Mouse (Mus musculus): ENCODE measurements around the gene Ubap2. TPM values are rescaled to one million over a fixed set of nuclear protein-coding genes. Genes with fewer than 3 reads are reported as not detected.

Ubap2 gene
- polyA plus RNA-seq, 1 experiment from 2014 or later: 68.5 TPM

GRCm38 (mm10) chr4:41295960-41296359 is 21.0 kb upstream of the Ubap2 start:
- Histone ChIP-seq H3K4me3 (replicated peaks) (no peak overlapping the region), H3K27me3 (no peaks in the 10 kb centered on the region), H3K4me2 (no peak overlapping the region), H3K36me3 (peaks cover 100% of the 10 kb centered on the region), H3K27ac (no peak overlapping the region), H3K4me1 (no peaks in the 10 kb centered on the region), H3K9ac (no peak overlapping the region), H3K9me3 (replicated peaks) (no peaks in the 10 kb centered on the region)
- 95% methylated on average over 7 of the region's 7 CpGs for WGBS
- ATAC-seq (replicated peaks; ENCODE audit: low FRiP score): no peak

GRCm38 (mm10) chr4:41295507-41295906 is 20.6 kb upstream of the Ubap2 start:
- no peaks in the 10 kb centered on the region for H3K4me1 ChIP-seq
- no peaks in the 10 kb centered on the region for H3K9me3 ChIP-seq (replicated peaks)
- H3K36me3 ChIP-seq: peaks cover 100% of the 10 kb centered on the region
- 89% methylated on average over 11 of the region's 11 CpGs for WGBS
- no peaks in the 10 kb centered on the region for H3K27me3 ChIP-seq
- no peak for ATAC-seq (replicated peaks; ENCODE audit: low FRiP score)
- no peak overlapping the region for H3K4me3 ChIP-seq (replicated peaks)
- H3K4me2 ChIP-seq: no peak overlapping the region
- no peak overlapping the region for H3K9ac ChIP-seq
- H3K27ac ChIP-seq: no peak overlapping the region

GRCm38 (mm10) chr4:41293907-41294306 is 19.0 kb upstream of the Ubap2 start:
- 86% methylated on average over 4 of the region's 4 CpGs for WGBS
- no peak overlapping the region for H3K4me3 ChIP-seq (replicated peaks)
- no peaks in the 10 kb centered on the region for H3K9me3 ChIP-seq (replicated peaks)
- H3K27me3 ChIP-seq: no peaks in the 10 kb centered on the region
- no peak overlapping the region for H3K4me2 ChIP-seq
- no peaks in the 10 kb centered on the region for H3K4me1 ChIP-seq
- H3K36me3 ChIP-seq: peaks cover 91% of the 10 kb centered on the region
- no peak overlapping the region for H3K27ac ChIP-seq
- no peak for ATAC-seq (replicated peaks; ENCODE audit: low FRiP score)
- H3K9ac ChIP-seq: no peak overlapping the region

GRCm38 (mm10) chr4:41289802-41290201 is 14.9 kb upstream of the Ubap2 start:
- 76% methylated on average over 7 of the region's 7 CpGs for WGBS
- Histone ChIP-seq H3K9ac (no peak overlapping the region), H3K9me3 (replicated peaks) (no peaks in the 10 kb centered on the region), H3K4me2 (no peak overlapping the region), H3K4me1 (peaks cover 5% of the 10 kb centered on the region; the same call in 1 of the 2 replicates), H3K4me3 (replicated peaks) (no peak overlapping the region), H3K27ac (no peak overlapping the region), H3K27me3 (no peaks in the 10 kb centered on the region), H3K36me3 (peaks cover 50% of the 10 kb centered on the region)
- no peak for ATAC-seq (replicated peaks; ENCODE audit: low FRiP score)

- Histone ChIP-seq H3K27me3 (no peaks in the 10 kb centered on the region), H3K9me3 (replicated peaks) (no peaks in the 10 kb centered on the region), H3K36me3 (peaks cover 16% of the 10 kb centered on the region), H3K4me2 (no peak overlapping the region), H3K9ac (no peak overlapping the region), H3K27ac (no peak overlapping the region), H3K4me1 (peaks cover 9% of the 10 kb centered on the region; the same call in 1 of the 2 replicates), H3K4me3 (replicated peaks) (no peak overlapping the region)
- 14% methylated on average over 3 of the region's 3 CpGs for WGBS
- no peak for ATAC-seq (replicated peaks; ENCODE audit: low FRiP score)
These were observed 11.5 kb upstream of the Ubap2 start for GRCm38 (mm10) chr4:41286420-41286819.

- ATAC-seq (replicated peaks; ENCODE audit: low FRiP score): 0 out of 2 replicates have a peak, but pooled peaks have one; percentile 49
- Histone ChIP-seq H3K4me3 (replicated peaks) (no peak overlapping the region), H3K9ac (no peak overlapping the region), H3K4me2 (no peak overlapping the region), H3K9me3 (replicated peaks) (no peaks in the 10 kb centered on the region), H3K27me3 (no peaks in the 10 kb centered on the region), H3K4me1 (peaks cover 9% of the 10 kb centered on the region; the same call in 1 of the 2 replicates), H3K36me3 (no peaks in the 10 kb centered on the region), H3K27ac (peak overlapping the region; percentile 35; the same call in 1 of the 2 replicates)
- WGBS: 75% methylated on average over 2 of the region's 2 CpGs
These were observed 9.1 kb upstream of the Ubap2 start for GRCm38 (mm10) chr4:41284087-41284486.

GRCm38 (mm10) chr4:41275927-41276326 is 983 bp upstream of the Ubap2 start:
- H3K27me3 ChIP-seq: no peaks in the 10 kb centered on the region
- no peak for ATAC-seq (replicated peaks; ENCODE audit: low FRiP score)
- WGBS: 71% methylated on average over 5 of the region's 5 CpGs
- H3K27ac ChIP-seq: peak overlapping the region; percentile 96
- peaks cover 2% of the 10 kb centered on the region for H3K36me3 ChIP-seq
- H3K4me2 ChIP-seq: peak overlapping the region; percentile 81
- peak overlapping the region; percentile 82 for H3K9ac ChIP-seq
- H3K4me1 ChIP-seq: peaks cover 29% of the 10 kb centered on the region
- peak overlapping the region; percentile 88 for H3K4me3 ChIP-seq (replicated peaks)
- H3K9me3 ChIP-seq (replicated peaks): no peaks in the 10 kb centered on the region

GRCm38 (mm10) chr4:41274377-41274979 is 466 bp downstream of the Ubap2 start:
- H3K27ac ChIP-seq: peak overlapping the region; percentile 96

GRCm38 (mm10) chr4:41268133-41268532 is 6.8 kb downstream of the Ubap2 start:
- ATAC-seq (replicated peaks; ENCODE audit: low FRiP score): peak; percentile 65; the same call in 1 of the 2 replicates
- Histone ChIP-seq H3K4me1 (peaks cover 36% of the 10 kb centered on the region), H3K4me2 (no peak overlapping the region), H3K27me3 (no peaks in the 10 kb centered on the region), H3K9ac (0 out of 2 replicates have a peak overlapping the region, but pooled peaks have one; percentile 2), H3K4me3 (replicated peaks) (no peak overlapping the region), H3K27ac (peak overlapping the region; percentile 78), H3K9me3 (replicated peaks) (no peaks in the 10 kb centered on the region), H3K36me3 (peaks cover 61% of the 10 kb centered on the region)

More at GRCm38 (mm10) chr4:41274377-41274979, 466 bp downstream of the Ubap2 start:
- peaks cover 15% of the 10 kb centered on the region for H3K36me3 ChIP-seq
- whole genome bisulfite sequencing: under 1% methylated on average over 16 of the region's 18 CpGs
- no peaks in the 10 kb centered on the region for H3K27me3 ChIP-seq
- H3K4me3 ChIP-seq (replicated peaks): peak overlapping the region; percentile 88
- peak overlapping the region; percentile 82 for H3K9ac ChIP-seq
- no peaks in the 10 kb centered on the region for H3K9me3 ChIP-seq (replicated peaks)
- peak; percentile 75 for ATAC-seq (replicated peaks; ENCODE audit: low FRiP score)
- peak overlapping the region; percentile 81 for H3K4me2 ChIP-seq
- H3K4me1 ChIP-seq: peaks cover 29% of the 10 kb centered on the region

- Histone ChIP-seq H3K36me3 (peaks cover 76% of the 10 kb centered on the region), H3K4me1 (peaks cover 22% of the 10 kb centered on the region), H3K4me3 (replicated peaks) (no peak overlapping the region), H3K9me3 (replicated peaks) (no peaks in the 10 kb centered on the region), H3K4me2 (no peak overlapping the region), H3K9ac (no peak overlapping the region), H3K27ac (no peak overlapping the region), H3K27me3 (no peaks in the 10 kb centered on the region)
- no peak for ATAC-seq (replicated peaks; ENCODE audit: low FRiP score)
- WGBS: 57% methylated on average over 4 of the region's 4 CpGs
These were observed 8.6 kb downstream of the Ubap2 start for GRCm38 (mm10) chr4:41266350-41266749.

GRCm38 (mm10) chr4:41260691-41261090 is 14.3 kb downstream of the Ubap2 start:
- H3K27me3 ChIP-seq: no peaks in the 10 kb centered on the region
- H3K9ac ChIP-seq: no peak overlapping the region
- H3K27ac ChIP-seq: no peak overlapping the region
- no peaks in the 10 kb centered on the region for H3K9me3 ChIP-seq (replicated peaks)
- no peak overlapping the region for H3K4me2 ChIP-seq
- H3K4me1 ChIP-seq: peaks cover 6% of the 10 kb centered on the region; the same call in 1 of the 2 replicates
- H3K4me3 ChIP-seq (replicated peaks): no peak overlapping the region
- no peak for ATAC-seq (replicated peaks; ENCODE audit: low FRiP score)
- H3K36me3 ChIP-seq: peaks cover 42% of the 10 kb centered on the region

GRCm38 (mm10) chr4:41259019-41259418 is 15.9 kb downstream of the Ubap2 start:
- H3K4me2 ChIP-seq: no peak overlapping the region
- peaks cover 5% of the 10 kb centered on the region; the same call in 1 of the 2 replicates for H3K4me1 ChIP-seq
- 87% methylated on average over 4 of the region's 4 CpGs for WGBS
- H3K27ac ChIP-seq: no peak overlapping the region
- peaks cover 28% of the 10 kb centered on the region for H3K36me3 ChIP-seq
- no peaks in the 10 kb centered on the region for H3K27me3 ChIP-seq
- H3K9me3 ChIP-seq (replicated peaks): no peaks in the 10 kb centered on the region
- H3K4me3 ChIP-seq (replicated peaks): no peak overlapping the region
- no peak overlapping the region for H3K9ac ChIP-seq
- no peak for ATAC-seq (replicated peaks; ENCODE audit: low FRiP score)

GRCm38 (mm10) chr4:41257752-41258151 is 17.2 kb downstream of the Ubap2 start:
- no peak overlapping the region for H3K9ac ChIP-seq
- peaks cover 5% of the 10 kb centered on the region; the same call in 1 of the 2 replicates for H3K4me1 ChIP-seq
- H3K4me2 ChIP-seq: no peak overlapping the region
- no peaks in the 10 kb centered on the region for H3K9me3 ChIP-seq (replicated peaks)
- 50% methylated on average over 1 of the region's 1 CpGs for WGBS
- no peak overlapping the region for H3K27ac ChIP-seq
- H3K36me3 ChIP-seq: peaks cover 17% of the 10 kb centered on the region
- peak; percentile 87 for ATAC-seq (replicated peaks; ENCODE audit: low FRiP score)
- H3K4me3 ChIP-seq (replicated peaks): no peak overlapping the region
- no peaks in the 10 kb centered on the region for H3K27me3 ChIP-seq
